Mouse (Mus musculus): ENCODE measurements around the gene Dmrt1. TPM values are rescaled to one million over a fixed set of nuclear protein-coding genes. Genes with fewer than 3 reads are reported as not detected.

Dmrt1 gene
- total RNA-seq, 2 experiments from 2014 or later = not detected

DNA sequence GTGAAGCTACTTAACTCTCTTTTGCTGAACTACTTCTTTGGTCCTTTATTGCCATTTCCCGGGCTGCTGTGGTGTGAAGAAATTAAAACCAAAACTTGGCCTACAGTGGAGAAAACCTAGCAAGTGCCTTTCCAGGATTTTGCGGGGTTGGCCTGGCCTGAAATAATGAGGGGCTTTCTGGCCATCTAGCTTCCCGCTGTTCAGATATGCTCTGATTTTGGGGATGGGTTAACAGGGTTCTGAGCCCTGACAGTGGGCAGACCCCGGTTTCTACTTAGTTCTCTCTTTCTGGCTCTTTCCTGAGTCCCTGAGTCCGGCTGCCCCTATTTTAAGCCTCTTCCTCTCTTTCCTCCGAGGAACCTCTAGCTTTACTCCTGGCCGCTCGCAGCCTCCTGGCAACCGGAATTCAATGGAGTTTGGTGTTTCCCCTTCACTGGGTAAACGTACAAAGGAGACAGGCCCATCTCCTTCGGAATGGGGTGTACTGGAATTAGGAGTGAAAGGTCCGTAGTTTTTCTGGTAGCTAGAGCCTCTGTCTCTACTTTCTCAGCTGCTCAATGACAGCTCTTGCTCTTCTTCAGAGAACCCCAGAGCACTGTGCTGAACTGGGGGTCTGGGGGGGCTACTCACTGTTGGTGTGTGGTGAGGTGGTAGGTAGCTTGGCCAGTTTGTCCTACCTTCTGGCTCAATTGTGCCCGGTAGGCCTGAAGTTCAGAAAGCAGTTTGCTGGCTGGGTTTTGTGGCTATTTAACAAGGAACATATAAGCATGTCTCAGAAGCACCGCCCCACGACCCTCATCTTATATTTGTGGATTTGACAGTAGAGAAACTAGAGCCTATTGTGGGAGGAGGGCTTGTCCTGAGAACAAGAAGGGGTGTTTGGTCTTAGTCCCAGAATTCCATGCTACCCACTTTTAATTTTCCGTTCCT lies 106.7 kb downstream of the Dmrt1 start:
- intact Hi-C loops (cut with DNase I) = no loop called here
- DNase-seq (ENCODE audit: extremely low spot score in 1 of 2, low spot score in 2 of 2) = no peak

DNA sequence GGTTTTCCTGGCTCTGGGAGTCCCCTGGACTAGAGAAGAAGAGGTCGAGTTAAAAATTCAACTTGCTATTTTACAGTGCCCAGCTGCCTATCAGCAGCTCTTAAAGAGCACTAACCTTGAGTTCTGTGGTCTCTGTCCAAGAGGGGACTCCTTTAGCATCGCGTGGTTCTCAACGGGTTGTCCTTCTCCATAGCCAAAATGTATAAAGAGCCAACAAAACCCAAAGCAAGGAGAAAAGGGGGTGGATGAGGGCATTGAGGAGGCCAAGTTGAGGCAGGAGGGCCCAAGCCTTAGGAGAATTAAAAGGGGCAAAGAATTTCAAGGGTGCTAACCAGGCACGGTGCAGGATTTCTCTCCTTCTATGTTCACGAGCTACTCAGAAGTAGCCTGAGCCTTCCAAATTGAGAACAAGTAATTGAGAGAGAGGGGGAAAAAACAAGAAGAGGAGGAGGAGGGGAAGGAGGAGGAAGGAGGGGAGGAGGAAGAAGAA lies 107.4 kb downstream of the Dmrt1 start:
- intact Hi-C loops (cut with DNase I) = no loop called here
- no peak for DNase-seq (ENCODE audit: extremely low spot score in 1 of 2, low spot score in 2 of 2)

DNA sequence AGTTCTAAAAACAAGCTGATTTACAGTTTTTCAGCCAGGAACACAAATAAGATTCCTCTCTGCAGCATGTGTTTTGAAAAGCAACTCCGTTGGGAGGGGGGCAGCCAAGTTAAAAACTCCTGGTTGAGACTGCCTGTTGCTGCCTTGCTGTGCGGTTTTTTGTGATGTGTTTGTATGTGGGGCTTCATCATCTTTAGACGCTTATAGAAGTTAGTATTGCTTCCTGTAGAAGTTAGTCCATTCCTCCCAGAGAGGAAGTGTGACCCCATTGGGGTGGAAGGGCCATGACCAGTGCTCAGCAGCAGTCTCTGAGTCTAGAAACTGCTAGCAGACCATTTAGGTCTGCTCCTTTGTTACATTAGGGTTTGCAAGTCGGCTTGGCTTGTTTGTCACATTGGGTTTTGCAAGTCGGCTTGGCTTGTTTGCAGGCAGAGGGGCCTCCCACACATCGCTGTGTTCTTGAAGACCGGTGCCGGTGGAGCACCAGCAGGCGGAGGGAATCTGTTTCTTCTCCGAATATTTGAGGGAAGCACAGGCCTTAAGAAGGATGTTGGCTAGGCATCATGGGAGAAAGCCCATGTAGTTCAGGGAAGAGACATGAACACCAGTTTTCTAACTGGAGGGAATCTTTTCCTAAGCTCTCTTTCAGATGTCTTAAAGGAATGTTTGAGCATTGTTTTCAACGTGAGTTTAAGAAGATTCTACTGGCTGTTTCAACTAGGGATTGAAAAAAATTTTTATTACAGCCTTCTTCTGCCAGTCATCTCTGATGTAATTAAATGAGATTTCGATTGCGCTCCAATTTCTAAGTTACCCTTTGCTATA lies 108.3 kb downstream of the Dmrt1 start:
- DNase-seq (ENCODE audit: extremely low spot score in 1 of 2, low spot score in 2 of 2) = no peak
- intact Hi-C loops (cut with DNase I) = no loop called here

DNA sequence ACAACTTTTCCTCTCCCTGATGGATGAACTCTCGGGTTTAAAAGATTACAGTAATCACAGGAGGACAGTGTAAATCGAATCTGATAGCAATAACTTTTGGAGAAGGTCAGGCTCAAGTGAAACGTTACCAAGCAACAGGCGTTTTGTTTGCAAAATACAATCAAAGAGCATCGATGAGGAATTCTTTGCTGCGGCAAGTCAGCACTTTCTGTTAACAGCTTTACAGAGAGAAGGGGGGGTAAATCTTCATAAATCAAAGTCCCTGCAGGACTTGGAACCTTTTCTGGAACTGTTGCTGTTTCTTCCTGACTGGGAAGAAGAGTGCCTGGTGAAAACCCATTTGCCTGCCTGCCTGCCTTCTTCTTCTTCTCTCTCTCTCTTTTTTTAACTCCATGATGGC lies 110.5 kb downstream of the Dmrt1 start:
- intact Hi-C loops (cut with DNase I) = no loop called here
- DNase-seq (ENCODE audit: extremely low spot score in 1 of 2, low spot score in 2 of 2) = no peak

DNA sequence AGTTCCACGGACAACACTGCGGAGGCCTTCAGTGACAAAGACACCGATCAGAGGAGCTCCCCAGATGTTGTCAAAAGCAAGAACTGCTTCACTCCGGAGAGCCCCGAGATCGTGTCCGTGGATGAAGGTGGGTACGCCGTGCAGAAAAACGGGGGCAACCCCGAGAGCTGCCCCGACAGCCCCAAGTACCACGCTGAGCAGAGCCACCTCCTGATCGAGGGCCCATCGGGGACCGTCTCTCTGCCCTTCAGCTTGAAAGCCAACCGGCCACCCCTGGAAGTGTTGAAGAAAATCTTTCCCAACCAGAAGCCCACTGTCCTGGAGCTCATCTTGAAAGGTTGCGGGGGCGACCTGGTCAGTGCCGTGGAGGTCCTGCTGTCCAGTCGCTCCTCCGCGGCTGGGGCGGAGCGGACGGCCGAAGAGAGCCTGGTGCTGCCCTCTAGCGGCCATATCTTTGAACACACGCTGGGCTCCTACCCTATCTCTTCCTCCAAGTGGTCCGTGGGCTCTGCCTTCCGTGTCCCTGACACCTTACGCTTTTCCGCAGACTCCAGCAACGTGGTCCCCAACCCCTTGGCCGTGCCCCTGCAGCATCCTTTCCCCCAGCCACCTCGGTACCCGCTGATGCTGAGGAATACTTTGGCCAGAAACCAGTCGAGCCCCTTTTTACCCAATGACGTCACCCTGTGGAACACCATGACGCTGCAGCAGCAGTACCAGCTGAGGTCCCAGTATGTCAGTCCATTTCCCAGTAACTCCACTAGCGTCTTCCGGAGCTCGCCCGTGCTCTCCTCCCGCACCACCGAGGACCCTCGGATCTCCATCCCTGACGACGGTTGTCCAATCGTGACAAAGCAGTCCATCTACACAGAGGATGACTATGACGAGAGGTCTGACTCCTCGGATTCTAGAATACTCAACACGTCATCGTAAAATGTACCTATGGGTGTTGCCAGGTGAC lies 117.2 kb downstream of the Dmrt1 start:
- intact Hi-C loops (cut with DNase I) = loop anchor here (5.0 kb wide), 2 partner anchors 75 to 280 kb away; no protein-coding TSS in a partner anchor

DNA sequence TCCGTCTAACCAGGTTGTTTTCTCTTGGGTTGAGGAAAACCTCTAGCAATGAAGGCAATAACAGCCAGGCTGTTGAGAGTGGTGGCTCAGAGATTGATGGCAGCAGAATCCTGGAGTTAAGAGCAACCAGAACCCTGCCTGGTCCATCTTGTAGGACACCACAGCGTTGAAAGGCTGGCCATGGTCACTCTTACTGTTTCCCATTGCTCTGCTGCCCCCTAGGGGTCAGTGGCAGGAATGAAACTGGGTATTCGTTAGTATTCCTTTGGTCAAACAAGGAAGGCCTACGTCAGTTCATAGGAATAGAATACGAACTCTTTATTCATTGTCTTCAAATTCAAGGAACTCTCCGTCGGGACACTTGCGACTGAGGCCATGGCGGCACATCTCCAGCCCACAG lies 123.1 kb downstream of the Dmrt1 start:
- DNase-seq (ENCODE audit: extremely low spot score in 1 of 2, low spot score in 2 of 2) = peak; percentile 36 to 74
- intact Hi-C loops (cut with DNase I) = no loop called here

More for the DNA sequence above, 117.2 kb downstream of the Dmrt1 start:
- peak in 1 of 2 experiments; percentile 76 for DNase-seq (ENCODE audit: extremely low spot score in 1 of 2, low spot score in 2 of 2)

DNA sequence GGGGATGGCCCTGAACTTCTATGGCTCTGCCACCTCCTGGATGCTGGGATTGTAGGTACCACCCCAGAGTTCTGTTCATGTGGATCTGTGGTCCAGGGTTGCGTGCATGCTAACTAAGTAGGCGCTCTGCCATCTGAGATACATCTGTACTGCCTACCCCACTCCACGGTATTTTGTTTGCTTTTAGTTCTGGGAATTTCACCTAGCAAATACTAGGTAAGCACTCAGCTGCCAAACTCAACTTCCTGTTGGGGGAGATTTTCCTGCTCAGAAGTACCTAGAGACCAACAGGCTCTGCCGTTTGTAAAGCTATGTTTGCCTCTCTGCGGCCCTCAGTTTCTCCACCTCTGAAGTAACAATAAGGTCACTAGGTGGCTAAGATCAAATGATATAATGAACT lies 129.7 kb downstream of the Dmrt1 start:
- DNase-seq (ENCODE audit: extremely low spot score in 1 of 2, low spot score in 2 of 2) = no peak
- intact Hi-C loops (cut with DNase I) = loop anchor here (10.0 kb wide), 3 partner anchors 500 to 680 kb away; no protein-coding TSS in a partner anchor

DNA sequence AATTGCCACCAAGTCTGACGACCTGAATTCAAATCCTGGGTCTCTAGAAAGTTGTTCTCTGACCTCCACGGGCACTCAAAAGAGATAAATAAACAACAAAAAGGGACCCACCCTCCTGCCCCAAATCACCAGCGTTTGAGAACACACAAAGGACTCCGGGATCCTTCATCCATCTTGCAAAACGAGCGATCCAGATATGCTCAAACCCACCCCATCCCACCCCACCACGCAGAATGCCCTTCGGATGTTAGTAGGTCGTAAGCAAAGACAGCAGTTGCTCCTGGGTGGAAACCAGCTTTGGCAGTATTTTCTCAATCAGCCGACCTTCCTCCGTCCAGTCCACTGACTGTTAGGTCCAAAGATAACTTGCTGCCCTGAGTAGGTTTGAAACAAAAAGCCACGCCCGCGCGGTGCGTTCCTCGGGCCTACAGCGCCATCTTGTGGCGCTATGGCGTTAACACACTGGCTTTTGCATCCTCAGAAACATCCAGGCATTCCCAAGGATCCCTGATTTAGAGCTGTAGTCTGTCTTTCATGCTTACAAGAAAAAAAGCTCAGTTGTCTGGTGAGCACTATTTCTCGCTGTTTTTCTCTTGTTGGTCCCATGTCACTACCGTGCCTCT lies 130.3 kb downstream of the Dmrt1 start:
- intact Hi-C loops (cut with DNase I) = loop anchor here (10.0 kb wide), 3 partner anchors 501 to 681 kb away; no protein-coding TSS in a partner anchor
- peak; percentile 63 to 67 for DNase-seq (ENCODE audit: extremely low spot score in 1 of 2, low spot score in 2 of 2)

DNA sequence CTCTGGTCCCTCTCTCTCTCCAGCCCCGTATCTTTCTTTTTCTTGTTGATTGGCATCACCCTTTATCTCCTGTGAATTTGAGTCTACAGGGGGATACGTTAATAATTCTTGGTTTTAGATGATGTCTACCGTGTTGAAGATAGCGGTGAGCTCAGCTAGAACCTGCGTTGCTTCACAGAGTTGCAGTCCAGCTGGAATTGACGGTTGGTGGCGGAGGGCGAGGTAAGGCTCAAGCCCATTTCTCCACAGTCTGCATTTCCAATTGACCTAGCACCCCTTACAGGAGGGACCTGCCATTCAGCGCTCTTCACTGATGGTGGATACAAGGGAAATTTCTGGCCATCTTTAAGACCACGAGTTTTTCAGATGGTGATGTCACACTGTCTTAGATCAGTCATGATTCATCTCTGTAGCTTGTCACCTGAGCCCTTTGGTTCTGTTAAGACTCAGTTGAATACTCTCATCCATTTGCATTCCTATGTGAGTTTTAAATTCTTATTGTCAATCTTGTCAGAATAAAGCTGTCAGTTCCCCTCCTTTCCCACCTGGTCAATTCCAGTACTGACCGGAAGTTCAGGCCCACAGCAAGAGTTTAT lies 133.4 kb downstream of the Dmrt1 start:
- intact Hi-C loops (cut with DNase I) = loop anchor here (10.0 kb wide), 3 partner anchors 504 to 684 kb away; no protein-coding TSS in a partner anchor
- no peak for DNase-seq (ENCODE audit: extremely low spot score in 1 of 2, low spot score in 2 of 2)

DNA sequence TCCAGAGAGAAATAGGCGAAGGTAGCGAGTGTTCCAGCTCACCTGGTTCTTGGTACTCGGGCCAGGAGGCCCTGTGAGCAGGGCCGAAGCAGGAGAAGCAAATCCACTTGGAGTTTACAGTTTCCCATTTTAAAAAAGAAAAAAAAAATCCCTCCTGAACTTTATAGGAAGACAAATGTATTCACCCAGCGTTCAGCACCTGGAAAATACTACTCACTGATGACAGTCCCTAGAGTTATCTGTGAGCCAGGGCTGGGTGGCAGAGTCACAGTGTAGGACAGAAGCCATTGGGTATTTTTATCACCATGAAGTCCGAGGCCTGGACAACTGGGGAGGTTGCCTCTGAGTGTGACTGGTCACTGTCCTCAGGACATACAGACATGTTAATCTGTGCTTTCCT lies 136.4 kb downstream of the Dmrt1 start:
- intact Hi-C loops (cut with DNase I) = no loop called here

DNA sequence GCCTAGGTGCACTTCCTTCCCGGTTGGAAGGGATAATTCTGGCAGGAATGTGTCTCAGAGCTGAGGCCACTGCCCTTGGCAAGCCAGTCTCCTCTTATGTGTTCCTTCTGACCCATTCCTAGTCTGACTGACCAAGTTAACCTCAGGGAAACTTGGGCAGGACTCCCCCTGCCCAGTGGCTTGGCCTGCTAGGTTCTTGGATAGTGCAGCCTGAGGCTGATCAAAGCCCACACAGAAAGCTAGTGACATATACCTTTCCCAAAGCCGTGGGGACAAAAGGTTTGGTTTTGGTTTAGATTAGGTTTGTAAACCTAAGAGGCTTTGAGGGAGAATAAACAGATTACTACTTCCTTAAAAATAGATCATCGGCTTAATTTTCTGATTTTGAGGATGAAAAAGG lies 141.7 kb downstream of the Dmrt1 start:
- intact Hi-C loops (cut with DNase I) = no loop called here
- DNase-seq (ENCODE audit: extremely low spot score in 1 of 2, low spot score in 2 of 2) = no peak

More for the DNA sequence above, 136.4 kb downstream of the Dmrt1 start:
- DNase-seq (ENCODE audit: extremely low spot score in 1 of 2, low spot score in 2 of 2) = no peak

DNA sequence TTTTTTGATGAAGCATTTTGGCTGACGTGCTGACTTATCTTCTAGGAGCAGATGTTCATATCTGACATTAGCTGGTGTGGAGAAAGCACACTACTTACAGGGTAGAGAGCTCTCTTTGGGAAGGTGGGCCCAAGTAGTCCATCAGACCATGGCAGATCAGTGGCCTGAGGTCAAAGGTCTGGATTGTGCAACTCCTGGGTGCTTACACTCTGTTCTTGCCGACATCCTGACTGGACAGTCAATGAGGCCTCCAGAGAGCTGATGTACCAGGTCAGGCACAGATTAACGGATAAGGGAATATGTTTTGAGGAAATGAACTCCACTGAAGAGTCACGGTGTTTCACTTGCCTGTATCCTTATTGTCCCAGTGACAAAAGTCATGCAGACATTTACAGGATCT lies 143.3 kb downstream of the Dmrt1 start:
- no peak for DNase-seq (ENCODE audit: extremely low spot score in 1 of 2, low spot score in 2 of 2)
- intact Hi-C loops (cut with DNase I) = no loop called here

DNA sequence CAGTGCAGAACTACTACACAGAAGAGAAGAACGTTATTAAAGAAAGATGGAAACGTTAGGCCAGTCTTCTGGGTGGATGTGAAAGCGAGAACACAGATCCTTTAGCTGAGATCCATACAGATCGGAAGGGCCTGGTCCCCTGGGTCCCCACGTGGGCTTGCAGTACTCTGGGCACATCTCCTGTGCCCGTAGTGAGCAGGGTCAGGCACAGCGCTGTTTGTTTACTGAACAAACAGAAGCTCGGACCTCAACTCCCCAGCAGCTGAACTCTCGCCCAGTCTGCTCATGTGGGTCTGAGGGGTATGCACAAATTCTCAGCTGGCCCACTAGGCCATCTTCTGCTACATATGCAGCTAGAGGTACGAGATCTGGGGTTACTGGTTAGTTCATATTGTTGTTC lies 145.1 kb downstream of the Dmrt1 start:
- intact Hi-C loops (cut with DNase I) = no loop called here
- no peak for DNase-seq (ENCODE audit: extremely low spot score in 1 of 2, low spot score in 2 of 2)

DNA sequence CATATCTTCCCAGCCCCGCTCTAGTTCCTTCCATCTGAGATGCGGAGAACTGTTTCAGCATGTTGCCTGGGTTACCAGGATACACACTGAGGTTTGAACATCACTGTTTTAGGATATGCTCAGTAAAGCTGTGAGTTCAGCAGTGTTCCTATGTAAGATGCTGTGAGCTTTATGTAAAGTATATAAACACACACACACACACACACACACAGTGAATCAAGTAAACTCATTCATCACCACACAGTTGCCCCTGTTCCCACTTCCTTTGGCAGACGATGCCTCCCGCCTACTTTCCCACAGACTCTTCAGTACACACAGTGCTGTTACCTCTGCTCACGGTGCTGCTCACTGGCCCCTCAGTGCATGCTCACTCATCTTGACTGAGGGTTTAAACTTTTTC lies 147.1 kb downstream of the Dmrt1 start:
- peak in 1 of 2 experiments; percentile 27 for DNase-seq (ENCODE audit: extremely low spot score in 1 of 2, low spot score in 2 of 2)
- intact Hi-C loops (cut with DNase I) = no loop called here

Data from left cerebral cortex, postnatal 10 days (tissue).